Comparison of ENCODE assay signal across 14 mouse cellular contexts in the genomic region with DNA sequence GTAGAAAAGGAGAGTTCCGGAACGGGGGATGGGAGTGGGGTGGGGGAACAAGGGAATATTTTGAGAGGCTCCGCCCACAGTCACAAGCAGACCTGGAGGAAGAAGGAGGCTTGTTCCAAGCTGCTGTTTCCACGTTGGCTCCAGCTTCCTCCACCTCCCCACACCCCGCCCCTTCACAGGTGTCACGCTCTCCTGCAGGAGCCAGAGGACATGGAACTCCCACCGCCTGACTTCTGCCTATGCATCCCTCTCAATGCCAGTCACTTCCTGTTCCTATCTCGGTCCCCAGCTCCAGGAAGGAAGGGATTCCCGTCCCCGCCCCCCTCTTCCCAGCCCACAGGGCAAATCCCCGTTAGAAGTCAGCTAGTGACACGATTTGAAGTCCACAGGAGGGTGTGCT. TPM values are rescaled to one million over a fixed set of nuclear protein-coding genes. Genes with fewer than 3 reads are reported as not detected.
A peak's percentile ranks its signal among the peaks of the same experiment; 100 is the strongest.
DNase-seq lines count a peak whose midpoint lies in the region; ATAC-seq and TF ChIP-seq lines count a peak whose summit lies in the region.
"Had no signal": no experiment of that assay in that cellular context is flagged by ENCODE, and none has a peak within 500 bp of the region (broad histone marks: within the 10 kb centered on the region; RNA-seq: fewer than 3 reads in every experiment).

No protein-coding gene starts in this region.

- TF ChIP-seq CTCF in E14TG2a.4 (conservative IDR thresholded peaks at IDR 0.05; ENCODE audit: low read length) = no peak

- intact Hi-C loops in gastrocnemius, postnatal 14 days (cut with DNase I; ENCODE audit: low total_unique reads) = no loop called here

- no peak overlapping the region for H3K27ac ChIP-seq in kidney, embryonic 16.5 days (ENCODE audit: low read length)
- no peak overlapping the region for H3K27ac ChIP-seq in liver, embryonic 12.5 days
- H3K27ac ChIP-seq: hindbrain, embryonic 12.5 days had no signal

- H3K4me2 ChIP-seq in kidney, embryonic 16.5 days (replicated peaks; ENCODE audit: low read depth, low read length) = peak overlapping the region; percentile 14; the same call in 1 of the 2 replicates
- H3K4me2 ChIP-seq in liver, embryonic 12.5 days = no peak overlapping the region
- H3K4me2 ChIP-seq: hindbrain, embryonic 12.5 days had no signal

- 14% methylated on average over 12 of the region's 12 CpGs for WGBS in kidney, embryonic 16.5 days
- 16% methylated on average over 12 of the region's 12 CpGs for WGBS in liver, embryonic 12.5 days (ENCODE audit: insufficient replicate concordance)

- H3K4me3 ChIP-seq in kidney, embryonic 16.5 days (ENCODE audit: low read length) = no peak overlapping the region
- peak overlapping the region; percentile 39 for H3K4me3 ChIP-seq in E14TG2a.4 (replicated peaks; ENCODE audit: low read length)
- H3K4me3 ChIP-seq in liver, embryonic 12.5 days = no peak overlapping the region
- H3K4me3 ChIP-seq: hindbrain, embryonic 12.5 days had no signal

- H3K4me1 ChIP-seq in kidney, embryonic 16.5 days (ENCODE audit: insufficient read depth, low read length) = peaks cover 13% of the 10 kb centered on the region
- peaks cover 67% of the 10 kb centered on the region for H3K4me1 ChIP-seq in E14TG2a.4 (replicated peaks; ENCODE audit: low read depth, low read length)
- no peaks in the 10 kb centered on the region for H3K4me1 ChIP-seq in liver, embryonic 12.5 days

- H3K9ac ChIP-seq in kidney, embryonic 16.5 days (replicated peaks; ENCODE audit: low read length) = no peak overlapping the region
- no peak overlapping the region for H3K9ac ChIP-seq in liver, embryonic 12.5 days
- H3K9ac ChIP-seq: forebrain, postnatal 0 days; hindbrain, embryonic 12.5 days had no signal

- H3K27me3 ChIP-seq in kidney, embryonic 16.5 days (ENCODE audit: insufficient read depth, low read length) = no peaks in the 10 kb centered on the region
- peaks cover 13% of the 10 kb centered on the region for H3K27me3 ChIP-seq in E14TG2a.4 (ENCODE audit: insufficient read depth, low read length)
- H3K27me3 ChIP-seq in liver, embryonic 12.5 days (replicated peaks) = peaks cover 31% of the 10 kb centered on the region

- H3K9me3 ChIP-seq in kidney, embryonic 16.5 days (ENCODE audit: low read length) = no peaks in the 10 kb centered on the region
- H3K9me3 ChIP-seq in E14TG2a.4 (ENCODE audit: low read length) = no peaks in the 10 kb centered on the region
- H3K9me3 ChIP-seq in liver, embryonic 12.5 days (replicated peaks) = no peaks in the 10 kb centered on the region
- H3K9me3 ChIP-seq: hindbrain, embryonic 12.5 days had no signal

- DNase-seq in kidney, adult 8-10 months = no peak
- DNase-seq in ES-CJ7 (ENCODE audit: low read depth, low spot score) = peak; percentile 55
- peak; percentile 22 for DNase-seq in lung, postnatal 10 days
- no peak for DNase-seq in gastrocnemius, postnatal 14 days
- DNase-seq: cerebellum, postnatal 25 days; forebrain, postnatal 0 days had no signal

- no peak for ATAC-seq in kidney, embryonic 16.5 days (ENCODE audit: low FRiP score, low TSS enrichment)
- no peak for ATAC-seq in liver, embryonic 12.5 days
- ATAC-seq: forebrain, postnatal 0 days; midbrain, embryonic 16.5 days had no signal

- no peaks in the 10 kb centered on the region for H3K36me3 ChIP-seq in kidney, embryonic 16.5 days (ENCODE audit: insufficient read depth, low read length)
- H3K36me3 ChIP-seq in E14TG2a.4 (ENCODE audit: insufficient read depth, low read length) = no peaks in the 10 kb centered on the region
- H3K36me3 ChIP-seq in liver, embryonic 12.5 days = no peaks in the 10 kb centered on the region
- H3K36me3 ChIP-seq: hindbrain, embryonic 12.5 days had no signal

RNA-seq across cellular contexts. Expression of a gene that starts 12.5 kb away (rescaled TPM):
- polyA plus RNA-seq in kidney, embryonic 16.5 days (2015; fragmentation: Nextera tagmentation; extraction: Ambion mirVana) = 6.1 and 8.1 TPM in 2 replicates
- total RNA-seq in gastrocnemius, postnatal 14 days (2021) = under 1 TPM; 0.62 to 0.70 TPM
- 2.8 and 2.9 TPM in 2 replicates for polyA plus RNA-seq in liver, embryonic 12.5 days (2016; fragmentation: Nextera tagmentation; extraction: Ambion mirVana)

RNA-seq across cellular contexts. Expression of a gene that starts 59.1 kb away (rescaled TPM):
- polyA plus RNA-seq in kidney, embryonic 16.5 days (2015; fragmentation: Nextera tagmentation; extraction: Ambion mirVana) = not detected in 2 replicates
- not detected for total RNA-seq in gastrocnemius, postnatal 14 days (2021)
- not detected in 2 replicates for polyA plus RNA-seq in liver, embryonic 12.5 days (2016; fragmentation: Nextera tagmentation; extraction: Ambion mirVana)
- total RNA-seq: forebrain, postnatal 0 days had no signal
- polyA plus RNA-seq: forebrain, postnatal 0 days; gonadal fat pad, adult 2 months; hindbrain, embryonic 12.5 days; liver, embryonic 16.5 days; midbrain, embryonic 16.5 days; neural tube, embryonic 14.5 days had no signal

Comparison
In these comparisons a context has a peak if more than half of its experiments do, and no peak if none do; other contexts are left out.
1. DNase-seq: peak in ES-CJ7 (single experiment) and lung, postnatal 10 days (single experiment); none in kidney, adult 8-10 months (0 of 2) and gastrocnemius, postnatal 14 days (single experiment).